ENCODE assay signal across 25 mouse cellular contexts in the genomic region with DNA sequence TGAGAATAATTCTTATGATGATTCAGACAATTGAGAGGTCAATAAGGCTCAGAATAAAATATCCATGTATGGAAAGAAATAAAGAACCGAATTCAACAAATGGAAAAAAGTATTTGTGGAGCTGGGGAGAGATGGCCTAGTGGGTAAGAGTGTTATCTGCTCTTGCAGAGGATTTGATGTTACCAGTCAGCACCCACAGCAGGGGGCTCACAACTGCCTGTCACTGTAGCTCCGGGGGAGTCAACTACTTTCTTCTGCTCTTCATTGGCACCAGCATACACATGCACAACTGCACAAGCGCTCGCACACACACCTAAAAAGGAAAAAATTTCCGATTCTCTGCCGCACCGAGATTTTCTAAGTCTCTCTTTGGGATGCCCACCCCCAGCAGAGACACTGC.
DNase-seq lines count a peak whose midpoint lies in the region; ATAC-seq and TF ChIP-seq lines count a peak whose summit lies in the region.
"Had no signal": no experiment of that assay in that cellular context is flagged by ENCODE, and none has a peak within 500 bp of the region (broad histone marks: within the 10 kb centered on the region; RNA-seq: fewer than 3 reads in every experiment).

No protein-coding gene starts in this region.

- ATAC-seq in hindbrain, embryonic 16.5 days, result no peak
- ATAC-seq in hindbrain, embryonic 13.5 days (ENCODE audit: low FRiP score), result no peak
- no peak for ATAC-seq in kidney, embryonic 16.5 days (ENCODE audit: low FRiP score, low TSS enrichment)
- ATAC-seq: inflammation-experienced regulatory T-cells, adult 6 months; liver, embryonic 12.5 days had no signal

- WGBS in hindbrain, embryonic 10.5 days, result 50% methylated on average over 7 of the region's 7 CpGs
- WGBS in hindbrain, embryonic 16.5 days, result 49% methylated on average over 7 of the region's 7 CpGs
- 48% methylated on average over 7 of the region's 7 CpGs for WGBS in hindbrain, embryonic 13.5 days
- WGBS in kidney, embryonic 16.5 days, result 61% methylated on average over 7 of the region's 7 CpGs

- no peak for TF ChIP-seq CTCF in E14TG2a.4 (conservative IDR thresholded peaks at IDR 0.05; ENCODE audit: low read length)

- no peak overlapping the region; the same call in 1 of the 2 replicates for H3K9ac ChIP-seq in hindbrain, embryonic 16.5 days (ENCODE audit: low read depth, low read length)
- no peak overlapping the region for H3K9ac ChIP-seq in hindbrain, embryonic 13.5 days
- no peak overlapping the region for H3K9ac ChIP-seq in kidney, embryonic 16.5 days (replicated peaks; ENCODE audit: low read length)
- H3K9ac ChIP-seq: embryonic facial prominence, embryonic 12.5 days; limb, embryonic 12.5 days; liver, embryonic 12.5 days; midbrain, embryonic 13.5 days had no signal

- no peak for DNase-seq in hindbrain, embryonic 10.5 days (ENCODE audit: low spot score)
- DNase-seq in ES-CJ7 (ENCODE audit: low read depth, low spot score), result peak; percentile 68
- no peak for DNase-seq in ovary, postnatal 14 days (ENCODE audit: low spot score)
- no peak for DNase-seq in left cerebral cortex, adult 11 months (ENCODE audit: low spot score)
- DNase-seq: adrenal gland, postnatal 25 days; cerebellum, postnatal 10 days; gastrocnemius, postnatal 25 days; heart, adult 2 months; heart, postnatal 36 days; kidney, postnatal 14 days; layer of hippocampus, postnatal 36 days; lung, adult 2 months; lung, postnatal 14 days; right cerebral cortex, postnatal 25 days; spleen, adult 18-20 months had no signal

- 0 out of 2 replicates have a peak, but pooled peaks cover 4% of the 10 kb centered on the region for H3K9me3 ChIP-seq in hindbrain, embryonic 10.5 days
- no peaks in the 10 kb centered on the region for H3K9me3 ChIP-seq in hindbrain, embryonic 16.5 days (ENCODE audit: control insufficient read depth, low read length)
- H3K9me3 ChIP-seq in E14TG2a.4 (ENCODE audit: low read length), result no peaks in the 10 kb centered on the region
- H3K9me3 ChIP-seq in hindbrain, embryonic 13.5 days, result no peaks in the 10 kb centered on the region
- H3K9me3 ChIP-seq in kidney, embryonic 16.5 days (ENCODE audit: low read length), result no peaks in the 10 kb centered on the region
- H3K9me3 ChIP-seq: embryonic facial prominence, embryonic 12.5 days; limb, embryonic 12.5 days; midbrain, embryonic 13.5 days had no signal

- H3K4me2 ChIP-seq in hindbrain, embryonic 16.5 days (ENCODE audit: low read length), result no peak overlapping the region
- H3K4me2 ChIP-seq in hindbrain, embryonic 13.5 days, result no peak overlapping the region
- no peak overlapping the region for H3K4me2 ChIP-seq in kidney, embryonic 16.5 days (replicated peaks; ENCODE audit: low read depth, low read length)
- H3K4me2 ChIP-seq: embryonic facial prominence, embryonic 12.5 days; limb, embryonic 12.5 days; liver, embryonic 12.5 days; midbrain, embryonic 13.5 days had no signal

- no peaks in the 10 kb centered on the region for H3K36me3 ChIP-seq in hindbrain, embryonic 10.5 days
- H3K36me3 ChIP-seq in hindbrain, embryonic 16.5 days (ENCODE audit: control insufficient read depth, insufficient read depth, low read length), result no peaks in the 10 kb centered on the region
- H3K36me3 ChIP-seq in E14TG2a.4 (ENCODE audit: insufficient read depth, low read length), result no peaks in the 10 kb centered on the region
- no peaks in the 10 kb centered on the region for H3K36me3 ChIP-seq in hindbrain, embryonic 13.5 days
- no peaks in the 10 kb centered on the region for H3K36me3 ChIP-seq in kidney, embryonic 16.5 days (ENCODE audit: insufficient read depth, low read length)
- H3K36me3 ChIP-seq: embryonic facial prominence, embryonic 12.5 days; limb, embryonic 12.5 days; liver, embryonic 12.5 days; midbrain, embryonic 13.5 days had no signal

- no peak overlapping the region for H3K4me3 ChIP-seq in hindbrain, embryonic 10.5 days
- H3K4me3 ChIP-seq in hindbrain, embryonic 16.5 days (ENCODE audit: low read length), result no peak overlapping the region
- H3K4me3 ChIP-seq in E14TG2a.4 (replicated peaks; ENCODE audit: low read length), result 0 out of 2 replicates have a peak overlapping the region, but pooled peaks have one; percentile 27
- H3K4me3 ChIP-seq in hindbrain, embryonic 13.5 days, result no peak overlapping the region
- H3K4me3 ChIP-seq in kidney, embryonic 16.5 days (ENCODE audit: low read length), result no peak overlapping the region
- H3K4me3 ChIP-seq: embryonic facial prominence, embryonic 12.5 days; erythroblast, embryonic 14.5 days; heart, adult 2 months; limb, embryonic 12.5 days; liver, embryonic 12.5 days; midbrain, embryonic 13.5 days had no signal

- H3K27ac ChIP-seq in hindbrain, embryonic 10.5 days, result peak overlapping the region; percentile 60
- H3K27ac ChIP-seq in hindbrain, embryonic 16.5 days (ENCODE audit: low read depth, low read length), result no peak overlapping the region
- H3K27ac ChIP-seq in hindbrain, embryonic 13.5 days, result peak overlapping the region; percentile 13
- no peak overlapping the region for H3K27ac ChIP-seq in kidney, embryonic 16.5 days (ENCODE audit: low read length)
- H3K27ac ChIP-seq: embryonic facial prominence, embryonic 12.5 days; heart, adult 2 months; limb, embryonic 12.5 days; liver, embryonic 12.5 days had no signal

- H3K27me3 ChIP-seq in hindbrain, embryonic 10.5 days (ENCODE audit: insufficient read depth, poor library complexity, severe bottlenecking), result no peaks in the 10 kb centered on the region
- H3K27me3 ChIP-seq in hindbrain, embryonic 16.5 days (replicated peaks; ENCODE audit: control insufficient read depth, insufficient read depth, low read length), result no peaks in the 10 kb centered on the region
- H3K27me3 ChIP-seq in E14TG2a.4 (ENCODE audit: insufficient read depth, low read length), result peaks cover 6% of the 10 kb centered on the region; the same call in 1 of the 2 replicates
- H3K27me3 ChIP-seq in hindbrain, embryonic 13.5 days, result no peaks in the 10 kb centered on the region
- no peaks in the 10 kb centered on the region for H3K27me3 ChIP-seq in kidney, embryonic 16.5 days (ENCODE audit: insufficient read depth, low read length)
- H3K27me3 ChIP-seq: embryonic facial prominence, embryonic 12.5 days; limb, embryonic 12.5 days; liver, embryonic 12.5 days; midbrain, embryonic 13.5 days had no signal

- peaks cover 18% of the 10 kb centered on the region for H3K4me1 ChIP-seq in hindbrain, embryonic 10.5 days (replicated peaks)
- peaks cover 4% of the 10 kb centered on the region; the same call in 1 of the 2 replicates for H3K4me1 ChIP-seq in hindbrain, embryonic 16.5 days (ENCODE audit: control insufficient read depth, insufficient read depth, low read depth, low read length)
- H3K4me1 ChIP-seq in E14TG2a.4 (replicated peaks; ENCODE audit: low read depth, low read length), result peaks cover 29% of the 10 kb centered on the region
- H3K4me1 ChIP-seq in hindbrain, embryonic 13.5 days (replicated peaks), result peaks cover 16% of the 10 kb centered on the region
- no peaks in the 10 kb centered on the region for H3K4me1 ChIP-seq in kidney, embryonic 16.5 days (ENCODE audit: insufficient read depth, low read length)
- H3K4me1 ChIP-seq: embryonic facial prominence, embryonic 12.5 days; limb, embryonic 12.5 days; liver, embryonic 12.5 days had no signal

Comparison
In these comparisons a context has a peak if more than half of its experiments do, and no peak if none do; other contexts are left out.
1. H3K27ac ChIP-seq: peak in hindbrain, embryonic 10.5 days (single experiment) and hindbrain, embryonic 13.5 days (single experiment); none in hindbrain, embryonic 16.5 days (single experiment) and kidney, embryonic 16.5 days (single experiment).